Mouse (Mus musculus): Measurements from ENCODE around the gene Hpcal4. TPM values are rescaled to one million over a fixed set of nuclear protein-coding genes. Genes with fewer than 3 reads are reported as not detected.

Gene Hpcal4
- polyA plus RNA-seq, 1 experiment: 0.12 TPM

- DNase-seq (ENCODE audit: low spot score): no peak
Measured at GRCm38 (mm10) chr4:123237386-123238266, 54.6 kb downstream of the Hpcal4 start.

GRCm38 (mm10) chr4:123239361-123240203 lies 56.6 kb downstream of the Hpcal4 start:
- DNase-seq (ENCODE audit: low spot score): no peak

Other genes with a start within 250 kb of the Hpcal4 start
- gene Mfsd2a, start 222.0 kb upstream of the Hpcal4 start, polyA plus RNA-seq (2012; rRNA removed): 3.7 and 5.0 TPM in 2 replicates
- 50.5 and 53.6 TPM in 2 replicates for gene Mycl, start 187.6 kb upstream of the Hpcal4 start, polyA plus RNA-seq (2012; rRNA removed)
- 15.9 and 16.2 TPM in 2 replicates for gene Trit1, start 166.6 kb upstream of the Hpcal4 start, polyA plus RNA-seq (2012; rRNA removed)
- gene Bmp8b, start 78.1 kb upstream of the Hpcal4 start, polyA plus RNA-seq (2012; rRNA removed): 0.74 and 1.3 TPM in 2 replicates
- 0.21 and 0.33 TPM in 2 replicates for gene Oxct2b, start 67.0 kb upstream of the Hpcal4 start, polyA plus RNA-seq (2012; rRNA removed)
- 35.6 and 35.8 TPM in 2 replicates for gene Ppie, start 43.3 kb upstream of the Hpcal4 start, polyA plus RNA-seq (2012; rRNA removed)
- gene Nt5c1a, start 18.3 kb downstream of the Hpcal4 start, polyA plus RNA-seq (2012; rRNA removed): 0.04 and 0.22 TPM in 2 replicates
- gene Heyl, start 50.3 kb downstream of the Hpcal4 start, polyA plus RNA-seq (2012; rRNA removed): 2.0 and 3.3 TPM in 2 replicates
- 46.1 and 56.9 TPM in 2 replicates for gene Pabpc4, start 79.1 kb downstream of the Hpcal4 start, polyA plus RNA-seq (2012; rRNA removed)
- 0.10 TPM in 1 of 2 replicates, not detected in the other for gene Oxct2a, start 140.4 kb downstream of the Hpcal4 start, polyA plus RNA-seq (2012; rRNA removed)
- 1.4 and 1.9 TPM in 2 replicates for gene Bmp8a, start 160.0 kb downstream of the Hpcal4 start, polyA plus RNA-seq (2012; rRNA removed)

All from urinary bladder, adult 2 months (tissue).